Mouse (Mus musculus): Measurements from ENCODE around the gene Ing3.

Ing3 gene

DNA sequence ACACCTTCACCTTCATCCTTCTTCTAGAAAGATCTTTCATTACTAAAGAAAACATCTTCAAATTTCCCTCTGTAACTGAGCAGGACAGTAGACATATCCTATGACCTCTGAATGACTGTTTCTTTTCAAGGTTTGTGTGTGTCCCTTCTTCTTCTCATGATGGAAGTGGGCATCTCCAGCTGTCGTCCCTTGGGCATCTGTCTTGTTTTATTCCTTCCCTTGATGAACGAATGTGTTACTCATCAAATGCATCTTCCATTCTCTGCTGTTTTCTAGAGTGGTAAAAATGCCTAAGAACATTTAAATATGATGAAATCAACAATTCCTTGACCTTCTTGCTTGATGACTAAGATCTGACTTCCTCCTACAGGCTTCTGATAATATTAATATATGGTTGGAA is 43.7 kb downstream of the Ing3 start:
- no peak for DNase-seq

DNA sequence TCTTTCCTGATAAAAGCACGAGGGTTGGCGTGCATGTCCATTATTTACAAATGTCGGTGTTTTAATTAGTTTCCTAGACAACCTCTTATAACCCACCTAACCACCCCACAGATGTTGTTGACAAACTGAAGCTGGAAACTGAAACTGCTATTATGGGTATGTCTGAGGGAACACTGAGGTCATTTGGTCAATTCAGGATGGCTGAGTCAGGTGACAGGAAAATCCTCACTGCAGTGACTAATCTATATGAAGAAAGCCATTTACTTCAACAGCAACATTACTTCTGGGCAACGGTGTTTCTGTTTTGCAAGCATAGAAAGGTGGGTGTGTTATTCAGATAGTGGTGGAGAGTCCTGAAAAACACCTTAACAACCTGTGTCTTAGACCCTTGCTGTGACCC is 48.8 kb downstream of the Ing3 start:
- DNase-seq = no peak

DNA sequence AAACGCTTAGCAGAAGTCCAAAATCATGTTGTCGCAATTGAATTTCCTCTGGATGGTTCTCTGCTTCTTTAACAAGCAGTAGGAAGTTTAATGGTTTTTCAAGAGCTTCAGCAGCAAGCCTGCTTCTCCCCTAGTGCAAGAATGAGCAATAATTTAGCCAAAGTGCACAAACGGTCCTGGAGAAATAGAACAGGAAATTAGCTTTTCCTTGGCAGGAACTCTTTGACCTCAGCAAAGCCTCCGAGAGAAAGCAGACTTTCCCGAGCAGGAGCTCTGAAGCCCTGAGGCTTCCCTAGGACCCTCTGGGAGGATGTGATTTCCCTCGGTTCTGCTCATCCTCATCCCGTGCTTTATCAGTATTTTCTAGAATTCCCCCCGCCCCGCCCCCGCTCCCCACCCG is 49.7 kb downstream of the Ing3 start:
- no peak for DNase-seq

DNA sequence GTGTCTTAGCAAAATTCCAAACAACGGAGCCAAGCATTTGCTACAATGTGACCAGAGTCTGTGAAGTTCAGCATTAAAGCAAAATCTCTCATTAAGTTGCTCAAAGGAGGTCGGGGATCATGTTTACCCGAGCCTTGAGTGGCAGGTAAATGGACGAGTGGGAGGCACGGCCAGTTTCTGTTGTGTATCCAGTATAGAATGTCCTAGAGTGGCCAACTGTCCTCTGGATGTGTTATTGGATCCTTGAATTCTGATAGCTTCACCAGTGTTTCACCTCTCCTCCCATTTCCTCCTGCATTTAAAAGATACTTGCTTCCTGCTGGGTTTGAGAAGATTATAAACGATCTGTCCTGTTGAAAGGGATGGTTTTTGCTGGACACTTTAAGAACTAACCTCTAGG is 50.7 kb downstream of the Ing3 start:
- no peak for DNase-seq

DNA sequence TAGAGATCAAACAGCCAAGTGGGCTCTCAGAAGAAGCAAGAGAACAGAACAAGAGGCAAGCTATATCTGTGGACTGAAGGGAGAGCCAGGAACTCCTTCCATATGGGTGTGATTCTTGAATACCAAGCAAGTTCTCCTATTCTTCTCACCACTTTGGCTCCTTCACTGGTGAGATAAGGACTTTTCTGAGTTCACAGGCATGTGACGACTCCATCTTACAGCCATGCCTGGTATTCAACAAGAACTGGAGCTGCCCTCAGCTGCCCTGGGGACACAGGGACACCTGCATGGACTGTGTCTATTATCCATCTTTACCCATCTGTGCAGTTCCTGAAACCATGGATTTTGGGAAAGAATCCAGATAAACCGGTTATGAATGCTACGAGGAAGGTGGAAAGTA is 51.5 kb downstream of the Ing3 start:
- no peak for DNase-seq

DNA sequence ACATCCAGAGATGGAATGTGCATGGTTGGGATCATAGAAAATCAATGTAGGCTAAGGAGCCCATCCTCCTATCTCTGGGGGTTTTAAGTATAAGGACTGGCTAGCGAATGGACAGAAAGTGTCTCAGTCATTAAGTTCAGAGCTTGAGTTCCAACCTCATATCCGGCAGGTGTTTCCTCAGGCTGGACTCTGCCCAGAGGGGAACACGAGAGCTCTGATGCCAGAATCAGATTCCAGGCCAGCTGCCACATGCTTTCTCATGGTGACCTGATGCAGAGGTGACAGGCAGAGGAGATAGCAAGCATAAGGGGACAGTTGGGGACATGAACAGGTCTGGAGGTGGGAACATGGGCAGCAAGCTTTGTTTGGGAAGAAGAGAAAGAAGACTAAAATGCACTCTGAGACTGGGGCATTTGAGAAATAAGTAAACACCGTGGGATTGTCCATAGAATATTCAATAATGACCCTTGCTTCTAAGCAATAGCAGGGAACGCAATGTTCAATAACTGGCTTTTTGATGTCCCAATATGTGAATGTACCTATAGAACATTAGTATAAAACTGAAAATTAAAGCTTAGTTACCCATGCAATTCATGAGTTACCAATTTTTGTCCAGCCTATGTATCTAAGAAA is 52.0 kb downstream of the Ing3 start:
- no peak for DNase-seq

DNA sequence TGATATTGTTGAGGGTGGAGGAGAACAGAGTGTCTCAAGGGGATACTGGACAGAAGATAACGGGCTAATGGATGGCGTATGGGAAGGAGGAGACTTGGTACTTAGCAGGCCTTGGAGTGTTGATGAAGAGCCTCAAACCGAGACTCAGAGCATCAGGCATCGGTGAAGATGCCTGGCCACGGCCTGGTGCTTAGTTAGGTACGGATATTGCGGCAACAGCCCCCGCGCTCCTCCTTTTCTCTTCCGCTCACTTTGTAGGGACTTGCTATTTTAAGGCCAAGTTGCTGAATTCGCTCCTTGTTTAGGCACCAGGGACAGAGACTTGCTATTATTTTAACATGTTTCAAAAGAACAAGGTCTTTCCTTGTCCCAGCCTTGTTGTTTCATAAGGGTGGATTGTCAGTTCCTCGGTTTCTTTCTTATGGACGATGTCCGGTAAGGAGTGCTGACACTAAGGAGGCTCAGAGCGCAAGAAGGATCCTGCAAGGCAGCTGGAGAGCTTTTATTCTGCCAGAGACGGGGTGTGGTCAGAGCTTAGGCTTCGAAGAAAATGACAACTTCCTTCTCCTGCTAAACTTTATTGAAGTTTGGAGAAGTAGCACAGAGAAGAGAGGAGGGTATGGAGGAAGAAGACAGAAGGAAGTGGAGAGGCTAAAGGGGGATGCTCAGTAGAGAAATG is 53.3 kb downstream of the Ing3 start:
- no peak for DNase-seq

DNA sequence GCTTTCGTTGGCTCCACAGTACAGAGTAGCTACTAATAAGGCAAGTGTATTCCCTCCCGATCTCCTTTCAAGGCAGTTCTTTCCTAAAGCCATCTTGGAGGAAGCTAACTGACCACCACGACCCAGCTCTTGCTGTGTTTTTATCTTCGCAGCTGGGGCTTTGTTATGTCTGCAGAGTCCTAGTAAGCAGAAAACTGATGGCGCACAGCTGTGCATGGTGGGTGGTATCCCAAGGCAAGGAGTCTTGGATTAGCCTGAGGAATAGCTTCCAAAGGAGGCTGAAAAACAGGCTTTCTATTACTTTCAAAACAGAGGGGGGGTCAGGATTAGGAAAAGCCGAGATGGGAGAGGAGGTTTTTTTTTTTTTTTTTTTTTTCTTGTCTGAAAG is 53.8 kb downstream of the Ing3 start:
- no peak for DNase-seq

DNA sequence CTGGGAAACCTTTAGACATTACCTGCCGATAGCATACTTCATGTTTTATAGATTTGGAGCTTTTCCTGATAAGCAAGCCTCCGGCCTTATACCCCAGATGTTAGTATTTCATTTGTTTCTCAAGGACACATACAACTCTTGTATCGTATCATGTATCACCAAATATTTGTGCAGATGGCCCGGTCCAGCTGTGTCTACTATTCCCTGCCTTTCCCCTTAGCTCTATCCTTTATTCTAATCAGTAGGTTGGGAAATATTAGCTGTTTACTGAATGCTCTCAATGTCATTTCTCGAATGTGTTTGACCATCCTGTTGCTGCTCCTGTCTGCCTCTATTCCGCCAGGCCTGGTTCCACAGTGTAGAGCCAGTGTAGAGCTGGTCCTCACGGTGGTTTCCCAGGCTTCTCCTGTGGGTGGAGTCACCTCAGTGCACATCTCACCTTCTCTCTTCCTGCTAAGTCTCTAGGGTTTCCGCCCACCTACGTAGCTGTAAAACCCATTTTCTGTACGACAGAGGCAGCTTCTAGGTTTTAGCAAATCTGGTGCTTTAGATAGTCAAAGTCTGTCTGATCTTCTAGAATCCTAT is 54.7 kb downstream of the Ing3 start:
- DNase-seq = no peak

DNA sequence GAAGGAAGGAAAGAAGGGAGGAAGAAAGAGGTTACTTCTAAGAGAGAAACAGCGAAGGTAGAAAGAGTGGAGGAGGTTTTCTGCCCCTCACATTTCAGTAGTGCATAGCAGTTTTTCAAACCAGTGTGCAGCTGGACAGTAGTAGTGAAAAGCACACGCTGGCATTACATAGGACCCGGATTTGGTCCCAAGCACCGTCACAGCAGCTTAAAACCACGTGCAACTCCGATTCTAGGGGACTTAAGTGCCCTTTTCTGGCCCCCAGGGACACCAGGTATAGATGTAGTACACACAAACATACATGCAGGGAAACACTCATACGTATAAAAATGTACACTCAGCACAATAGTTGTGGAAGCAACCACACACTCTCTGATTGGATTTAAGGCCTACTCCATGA is 59.0 kb downstream of the Ing3 start:
- DNase-seq = no peak

DNA sequence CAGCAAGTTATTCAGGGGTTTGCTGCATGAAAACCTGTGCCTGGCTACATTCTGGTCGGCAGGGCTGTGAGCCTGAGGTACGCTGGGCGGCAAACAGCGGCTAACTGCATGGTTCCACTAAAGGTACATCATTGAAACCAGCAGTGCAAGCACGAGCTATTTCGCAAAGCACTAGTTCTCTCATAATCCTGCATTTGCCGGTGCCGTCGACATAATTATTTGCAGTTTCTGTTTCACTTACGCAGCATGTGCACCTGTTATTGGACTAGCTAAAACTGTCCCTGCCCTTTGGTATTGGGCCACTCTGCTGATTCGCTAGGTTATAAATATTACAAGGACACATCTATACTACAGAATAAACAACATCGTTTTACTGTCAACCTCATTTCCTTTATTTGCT is 60.9 kb downstream of the Ing3 start:
- DNase-seq = no peak

DNA sequence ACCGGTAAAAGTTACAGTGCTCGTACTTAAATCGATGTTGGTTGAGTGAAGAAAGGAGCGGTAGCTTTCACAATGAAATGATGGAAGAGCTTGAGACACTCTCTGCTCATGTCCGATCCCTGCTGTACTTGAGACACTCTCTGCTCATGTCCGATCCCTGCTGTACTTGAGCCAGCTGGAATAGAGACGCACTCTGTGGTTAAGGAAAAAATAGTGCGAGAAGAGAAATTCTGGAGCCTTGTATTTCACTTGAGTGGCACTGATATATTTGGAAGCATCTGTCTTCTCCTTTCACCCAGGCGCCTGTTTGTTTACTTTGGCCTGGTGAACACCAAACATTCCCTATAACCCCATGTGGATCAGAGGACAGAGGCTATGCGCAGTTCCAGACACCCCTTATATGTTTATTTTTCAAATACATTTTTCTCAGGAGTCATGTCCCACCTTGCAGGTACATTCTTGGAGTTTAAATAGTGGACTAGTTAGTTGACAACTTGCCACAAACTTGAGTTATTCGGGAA is 61.5 kb downstream of the Ing3 start:
- no peak for DNase-seq

DNA sequence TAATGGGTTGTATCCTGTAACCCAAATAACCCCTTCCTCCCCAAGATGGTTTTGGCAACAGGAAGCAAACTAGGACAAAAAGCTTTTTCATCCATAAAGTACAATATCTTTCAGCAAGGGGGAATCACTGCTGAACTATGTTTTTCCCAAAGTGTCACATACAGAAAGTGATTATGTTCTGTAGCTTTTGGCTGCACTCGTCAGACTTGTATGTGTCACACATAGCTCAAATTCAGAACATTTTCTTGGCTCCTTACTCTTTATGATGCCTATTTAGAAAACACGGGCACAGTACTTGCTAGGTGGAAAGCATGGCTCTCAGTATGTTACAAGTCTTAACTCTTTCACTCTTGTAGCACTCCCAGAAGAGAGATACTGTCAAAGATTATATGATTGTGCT is 62.2 kb downstream of the Ing3 start:
- no peak for DNase-seq

DNA sequence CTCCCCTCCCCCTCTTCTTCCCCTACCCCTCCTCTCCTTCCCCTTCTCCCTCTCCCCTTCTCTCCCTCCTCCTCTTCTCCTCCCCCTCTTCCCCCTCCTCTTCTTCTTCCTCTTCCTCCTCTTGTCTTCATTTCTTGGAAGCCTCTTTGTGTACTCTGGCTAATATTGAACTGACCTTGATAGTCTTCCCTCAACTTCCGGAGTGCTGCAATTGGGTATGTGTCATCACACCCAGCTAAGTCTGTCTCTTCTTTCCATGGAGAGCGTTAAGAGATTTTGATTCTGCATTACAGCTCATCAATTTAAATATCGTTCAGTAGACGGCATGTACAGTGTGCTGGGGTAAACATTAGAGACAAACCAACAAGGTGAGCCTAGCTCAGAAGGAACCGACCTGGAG is 62.7 kb downstream of the Ing3 start:
- no peak for DNase-seq

DNA sequence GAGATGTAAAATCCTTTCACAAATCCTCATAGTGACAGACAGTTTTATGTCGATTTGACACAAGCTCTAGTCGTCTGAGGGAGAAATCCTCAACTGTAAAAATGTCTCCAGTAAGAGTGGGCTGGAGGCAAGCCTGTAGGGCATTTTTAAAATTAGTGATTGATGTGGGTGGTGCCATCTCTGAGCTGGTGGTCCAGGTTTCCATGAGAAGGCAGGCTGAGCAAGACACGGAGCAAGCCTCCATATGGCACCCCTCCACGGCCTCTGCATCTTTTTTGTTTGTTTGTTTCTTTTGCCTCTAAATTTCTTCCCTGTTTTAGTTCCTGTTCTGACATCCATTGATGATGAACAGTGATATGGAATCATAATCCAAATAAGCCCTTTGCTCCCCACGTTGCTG is 63.1 kb downstream of the Ing3 start:
- no peak for DNase-seq

DNA sequence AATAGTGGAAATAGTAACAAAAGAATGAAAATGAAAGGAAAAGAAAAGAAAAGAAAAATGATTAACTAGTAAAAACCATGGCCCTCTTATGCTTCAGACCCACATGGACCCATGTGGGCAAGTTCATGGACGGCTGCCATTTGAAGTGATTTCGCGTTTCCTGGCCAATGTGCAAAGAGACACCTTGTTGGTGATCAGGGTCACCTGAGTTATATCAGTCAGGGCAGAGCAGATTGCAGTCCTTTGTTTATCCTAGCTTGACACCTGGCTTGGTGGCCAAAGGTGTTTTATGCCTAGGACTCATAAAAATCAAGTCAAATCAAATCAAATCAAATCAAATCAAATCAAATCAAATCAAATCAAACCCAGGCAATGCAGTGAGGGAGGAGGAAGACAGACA is 64.0 kb downstream of the Ing3 start:
- DNase-seq = no peak

DNA sequence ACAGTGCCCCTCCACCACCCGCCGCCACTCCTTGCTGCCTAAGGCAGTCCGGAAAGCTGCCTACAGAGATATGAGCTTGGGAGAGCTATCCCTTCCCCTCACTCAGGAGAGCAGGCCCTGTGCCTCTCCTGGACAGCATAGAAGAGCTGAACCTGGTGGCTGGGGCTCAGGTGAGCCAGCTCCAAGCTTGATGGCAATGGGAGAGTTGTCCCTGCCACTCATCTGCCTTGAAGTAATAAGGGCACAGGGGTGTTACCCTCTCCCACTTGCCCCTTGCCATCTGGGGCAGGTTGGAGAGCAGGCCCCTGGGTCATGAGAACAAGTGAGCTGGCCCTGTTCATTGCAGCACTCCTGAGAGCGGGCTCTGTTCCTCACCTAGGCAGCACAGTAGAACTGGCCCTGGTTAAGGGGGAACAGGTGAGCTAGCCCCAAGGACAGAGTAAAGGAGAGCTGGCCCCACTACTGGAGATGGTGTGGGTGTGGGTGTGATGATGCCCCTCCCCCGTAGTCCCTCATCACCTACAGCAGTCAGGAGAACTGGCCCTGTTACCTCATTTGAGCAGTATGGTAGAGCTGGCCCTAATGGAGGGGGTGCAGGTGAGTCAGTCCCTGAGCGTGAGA is 65.0 kb downstream of the Ing3 start:
- no peak for DNase-seq

DNA sequence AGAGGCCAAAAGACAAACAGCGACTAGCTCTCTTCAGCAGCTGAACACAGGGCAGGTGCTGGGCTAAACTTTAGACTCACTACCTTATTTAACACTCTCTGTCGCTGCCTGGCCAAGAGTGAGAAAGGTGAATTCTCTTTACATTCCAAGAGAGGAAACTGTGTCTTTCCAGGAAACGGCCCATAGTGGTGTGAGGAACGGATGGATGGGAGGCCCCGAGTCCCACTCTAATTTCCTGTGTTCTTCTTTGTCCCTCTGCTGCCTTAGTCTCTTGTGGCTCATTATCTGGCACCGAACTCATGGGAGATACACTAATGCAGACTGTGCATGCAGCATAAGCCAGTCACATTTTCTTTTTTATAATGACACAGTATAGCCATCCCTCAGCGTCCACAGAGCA is 68.3 kb downstream of the Ing3 start:
- no peak for DNase-seq

DNA sequence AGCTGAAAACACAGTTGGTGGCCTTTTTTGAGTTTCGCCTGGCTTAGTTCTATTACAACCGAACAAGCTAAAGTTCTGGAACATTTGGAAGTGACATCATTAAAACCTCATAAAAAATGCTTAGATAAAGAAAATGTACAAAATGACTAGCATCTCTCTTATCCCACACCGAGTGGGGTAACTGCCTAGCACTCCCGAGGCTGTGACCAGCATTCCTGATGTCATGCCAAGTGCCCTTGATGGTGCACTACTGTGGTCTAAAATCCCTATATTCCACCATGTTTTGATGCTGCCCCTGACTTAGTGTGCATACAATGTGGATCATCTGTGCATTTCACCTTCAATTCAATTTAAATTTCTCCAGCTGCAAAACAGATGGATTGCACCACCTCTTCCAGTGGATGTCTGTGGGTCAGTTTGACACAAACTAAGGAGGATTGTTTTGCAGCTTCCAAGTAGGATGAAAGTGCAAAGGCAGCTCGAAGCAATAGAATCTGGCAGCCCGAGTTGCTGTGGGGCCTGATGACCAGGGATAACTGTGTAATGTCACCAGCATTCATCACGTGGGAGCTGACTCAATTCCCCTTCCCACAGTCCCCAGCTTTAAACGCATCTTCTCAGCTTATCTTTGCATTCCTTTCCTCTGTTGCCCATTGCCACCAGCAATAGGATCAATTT is 69.5 kb downstream of the Ing3 start:
- no peak for DNase-seq

DNA sequence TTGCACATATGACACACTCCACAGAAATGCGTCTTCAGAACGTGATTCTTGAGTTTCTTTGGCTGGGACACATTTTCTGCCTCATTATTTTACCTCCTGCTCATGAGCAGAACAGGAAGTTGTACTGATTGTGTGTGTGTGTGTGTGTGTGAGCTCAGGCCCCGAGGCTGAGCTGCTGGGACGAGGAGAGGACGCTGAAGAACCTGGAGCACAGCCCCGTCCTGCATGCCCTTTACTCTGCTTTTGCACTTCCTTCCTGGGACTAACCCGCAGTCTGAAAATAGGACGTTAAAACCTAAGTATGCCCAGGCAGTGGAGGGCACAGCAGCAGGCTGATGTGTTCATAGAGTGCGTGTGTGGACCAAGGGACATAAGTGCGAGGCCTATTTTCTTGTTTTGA is 70.3 kb downstream of the Ing3 start:
- no peak for DNase-seq

DNA sequence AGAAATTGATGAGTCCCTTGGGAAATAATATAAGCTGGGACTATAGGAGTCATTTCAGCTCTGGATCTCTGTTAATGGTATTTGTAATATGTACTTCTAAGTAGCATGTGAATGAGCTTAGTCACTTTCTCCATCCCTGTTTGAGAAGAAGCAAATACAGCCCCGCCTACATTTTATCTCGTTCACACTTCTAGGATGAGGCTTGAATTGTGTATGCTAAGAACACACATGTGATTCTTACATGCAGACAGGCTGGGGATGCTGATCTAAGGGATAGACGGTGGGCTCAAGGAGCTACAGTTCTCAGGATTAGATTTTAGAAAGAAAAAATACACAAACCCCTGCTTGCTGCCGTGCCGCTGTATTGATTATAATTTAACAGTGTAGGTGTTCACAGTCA is 71.3 kb downstream of the Ing3 start:
- DNase-seq = no peak

DNA sequence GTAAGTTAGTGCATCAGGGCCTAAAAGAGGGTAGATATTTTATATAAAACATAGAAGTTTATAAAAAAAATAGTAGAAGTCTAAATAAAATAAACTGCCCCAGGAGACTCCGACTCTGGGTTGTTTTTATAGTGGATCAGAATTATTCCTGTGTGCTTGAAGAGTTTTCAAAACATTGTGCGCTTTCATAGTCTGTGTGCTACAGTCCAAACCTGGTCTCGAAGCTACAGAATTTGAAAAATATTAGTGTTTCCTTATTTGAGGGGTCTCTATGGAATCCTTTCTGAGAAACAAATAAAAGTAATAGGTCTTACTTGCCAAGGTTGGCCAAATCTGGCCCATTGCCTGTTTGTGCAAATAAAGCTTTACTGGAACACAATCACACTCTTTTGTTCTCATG is 71.9 kb downstream of the Ing3 start:
- DNase-seq = no peak

DNA sequence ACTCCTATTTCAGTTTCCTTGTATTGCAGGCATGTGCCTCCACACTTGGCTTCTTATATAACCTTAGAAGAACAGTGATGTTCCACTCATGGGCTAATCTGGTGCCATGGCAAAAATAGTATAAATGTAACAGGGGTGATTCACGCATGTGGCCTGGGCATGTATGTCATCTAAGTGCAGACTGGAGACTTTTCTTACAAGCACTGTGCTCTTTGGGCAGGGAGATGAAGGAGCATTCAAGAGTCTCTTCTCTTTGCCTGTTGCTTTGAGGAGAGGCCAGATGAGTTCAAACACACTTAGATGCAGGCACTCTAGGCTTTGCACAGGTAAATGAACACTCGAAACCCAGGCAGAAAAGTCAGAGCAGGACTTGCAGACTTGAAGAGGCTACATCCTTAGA is 74.8 kb downstream of the Ing3 start:
- no peak for DNase-seq

All from spleen, adult 18-20 months (tissue).